Mouse (Mus musculus) lung, embryonic 16.5 days (tissue): ENCODE measurements around the gene Tnfrsf22. TPM values are rescaled to one million over a fixed set of nuclear protein-coding genes. Genes with fewer than 3 reads are reported as not detected.

Source experiments
- ATAC-seq: fragments of 200-750 bp; cut with Nextera tagmentation; 2 replicates; pipeline ENCODE4 v1.8.0; 2017; ENCODE audit warnings: low read depth, mild to moderate bottlenecking, moderate library complexity
- H3K27ac ChIP-seq: fragments of 300-500 bp; sonication (generic); 2 replicates; pipeline ENCODE4 v1.5.1; 2014; ENCODE audit warnings: mild to moderate bottlenecking, control low read depth, low read length
- H3K27me3 ChIP-seq: fragments of 300-500 bp; sonication (generic); 2 replicates; pipeline ENCODE4 v1.6.1; 2014; ENCODE audit warnings: low read depth, low read length, mixed read lengths; ENCODE audit not compliant: control insufficient read depth, insufficient read depth
- H3K36me3 ChIP-seq: fragments of 300-500 bp; sonication (generic); 2 replicates; pipeline ENCODE4 v1.6.1; 2014; ENCODE audit warnings: low read length; ENCODE audit not compliant: control insufficient read depth, insufficient read depth
- H3K4me1 ChIP-seq: fragments of 300-500 bp; sonication (generic); replicated peaks from 2 replicates; pipeline ENCODE4 v1.6.1; 2014; ENCODE audit warnings: low read length, mixed read lengths; ENCODE audit not compliant: control insufficient read depth, insufficient read depth
- H3K4me2 ChIP-seq: fragments of 300-500 bp; sonication (generic); 2 replicates; pipeline ENCODE4 v1.6.1; 2014; ENCODE audit warnings: low read depth, low read length, control low read depth
- H3K4me3 ChIP-seq: fragments of 300-500 bp; sonication (generic); 2 replicates; pipeline ENCODE4 v1.5.1; 2014; ENCODE audit warnings: mild to moderate bottlenecking, low read length, control low read depth
- H3K9ac ChIP-seq: fragments of 300-500 bp; sonication (generic); 2 replicates; pipeline ENCODE4 v1.6.1; 2014; ENCODE audit warnings: low read length, control low read depth
- H3K9me3 ChIP-seq: fragments of 300-500 bp; sonication (generic); 2 replicates; pipeline ENCODE4 v1.6.1; 2016; ENCODE audit warnings: low read length; ENCODE audit not compliant: control insufficient read depth
- whole genome bisulfite sequencing: fragments of 180-500 bp; shearing (Covaris S2); extraction: QIAGEN DNeasy Blood & Tissue Kit; methylation state at CpG from one replicate; pipeline ENCODE4 v1.1.7; 2014; 5-methylcytosine and 5-hydroxymethylcytosine counted together
- polyA plus RNA-seq: library from polyadenylated mRNA; unstranded; fragments of >200 nt; fragmentation: Nextera tagmentation; extraction: Ambion mirVana; gene quantifications from 2 replicates; pipeline ENCODE4 v1.2.1, GENCODE M21; 2015

Gene Tnfrsf22
- polyA plus RNA-seq, 1 experiment from 2014 or later, result 6.3 TPM

DNA sequence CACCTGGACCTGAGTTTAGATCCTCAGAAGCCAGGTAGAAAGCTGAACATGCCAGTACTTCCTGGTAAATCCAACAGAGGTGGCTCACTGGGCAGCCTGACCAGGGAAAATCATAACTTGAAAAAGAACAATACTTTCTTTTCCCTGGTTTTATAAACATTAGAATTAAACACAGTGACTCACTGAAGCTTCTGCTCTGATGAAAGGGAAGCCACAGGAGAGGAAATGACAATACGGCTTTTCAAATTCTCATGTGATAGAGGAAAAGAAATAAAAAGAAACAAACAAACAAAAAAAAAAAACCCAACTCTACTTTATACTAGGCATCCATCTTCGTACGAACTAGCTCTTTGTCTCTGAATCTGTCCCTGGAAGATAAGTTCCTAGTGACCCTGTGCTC, 24.9 kb downstream of the Tnfrsf22 start:
- no peaks in the 10 kb centered on the region for H3K9me3 ChIP-seq
- H3K27me3 ChIP-seq, result no peaks in the 10 kb centered on the region
- no peak overlapping the region for H3K4me3 ChIP-seq
- no peak for ATAC-seq
- no peak overlapping the region for H3K27ac ChIP-seq
- no peaks in the 10 kb centered on the region for H3K4me1 ChIP-seq
- H3K36me3 ChIP-seq, result no peaks in the 10 kb centered on the region
- no peak overlapping the region for H3K9ac ChIP-seq
- H3K4me2 ChIP-seq, result no peak overlapping the region
- 67% methylated on average over 3 of the region's 3 CpGs for WGBS

DNA sequence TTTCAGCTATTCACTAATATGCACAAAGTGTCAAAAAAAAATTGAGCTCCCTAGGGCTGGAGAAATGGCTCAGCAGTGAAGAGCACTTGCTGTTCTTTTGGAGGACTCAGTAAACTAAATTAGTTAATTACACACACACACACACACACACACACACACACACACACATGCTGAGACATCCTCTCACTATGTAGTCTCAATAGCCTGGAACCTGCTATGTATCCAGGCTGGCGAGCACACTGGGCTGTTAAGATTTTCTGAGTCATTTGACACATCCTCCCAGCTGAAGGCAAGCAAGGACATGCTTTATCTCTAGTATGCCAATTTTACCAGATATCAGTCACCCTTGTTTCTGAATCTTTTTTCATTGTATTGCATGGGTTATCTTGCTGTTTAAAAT, 28.5 kb downstream of the Tnfrsf22 start:
- Histone ChIP-seq H3K4me1 (no peaks in the 10 kb centered on the region), H3K4me2 (no peak overlapping the region), H3K9ac (no peak overlapping the region), H3K27me3 (no peaks in the 10 kb centered on the region), H3K9me3 (no peaks in the 10 kb centered on the region), H3K27ac (no peak overlapping the region), H3K4me3 (no peak overlapping the region), H3K36me3 (no peaks in the 10 kb centered on the region)
- no peak for ATAC-seq
- 42% methylated on average over 1 of the region's 1 CpGs for WGBS

DNA sequence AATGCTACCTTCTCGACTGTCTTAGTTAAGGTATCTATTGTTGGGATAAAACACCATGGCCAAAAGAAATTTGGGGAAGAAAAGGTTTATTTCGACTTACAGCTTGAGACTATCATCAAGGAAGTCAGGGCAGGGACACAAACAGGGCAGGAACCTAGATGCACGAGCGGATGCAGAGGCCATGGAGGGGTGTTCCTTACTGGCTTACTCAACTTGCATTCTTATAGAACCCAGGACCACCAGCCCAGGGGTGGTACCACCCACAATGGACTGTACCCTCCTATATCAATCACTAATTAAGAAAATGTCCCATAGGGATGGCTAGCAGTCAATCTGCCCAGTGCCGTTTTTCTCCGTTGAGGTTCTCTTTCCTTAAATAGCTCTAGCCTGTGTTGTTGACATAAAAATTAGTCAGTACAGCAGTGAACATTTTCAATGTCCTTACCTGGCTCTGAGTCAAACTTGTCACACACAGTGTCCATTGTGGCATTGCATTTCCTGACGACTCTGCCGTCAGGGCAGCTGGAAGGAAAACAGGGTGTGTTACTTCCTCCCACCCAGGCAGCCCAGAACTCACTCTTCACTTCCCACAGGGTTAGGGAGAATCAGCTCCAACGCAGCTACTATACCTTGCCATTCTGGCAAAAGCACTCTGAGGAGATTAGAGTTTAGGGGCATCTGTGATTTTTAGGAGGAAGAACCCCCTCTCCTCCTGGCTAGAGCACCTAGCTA, 34.9 kb downstream of the Tnfrsf22 start:
- ATAC-seq, result peak; percentile 87
- no peak overlapping the region; the same call in 1 of the 2 replicates for H3K4me2 ChIP-seq
- no peaks in the 10 kb centered on the region for H3K27me3 ChIP-seq
- peaks cover 2% of the 10 kb centered on the region; the same call in 1 of the 2 replicates for H3K4me1 ChIP-seq
- WGBS, result 31% methylated on average over 9 of the region's 9 CpGs
- peak overlapping the region; percentile 77 for H3K27ac ChIP-seq
- no peaks in the 10 kb centered on the region for H3K36me3 ChIP-seq
- no peak overlapping the region for H3K9ac ChIP-seq
- no peak overlapping the region for H3K4me3 ChIP-seq
- H3K9me3 ChIP-seq, result no peaks in the 10 kb centered on the region

DNA sequence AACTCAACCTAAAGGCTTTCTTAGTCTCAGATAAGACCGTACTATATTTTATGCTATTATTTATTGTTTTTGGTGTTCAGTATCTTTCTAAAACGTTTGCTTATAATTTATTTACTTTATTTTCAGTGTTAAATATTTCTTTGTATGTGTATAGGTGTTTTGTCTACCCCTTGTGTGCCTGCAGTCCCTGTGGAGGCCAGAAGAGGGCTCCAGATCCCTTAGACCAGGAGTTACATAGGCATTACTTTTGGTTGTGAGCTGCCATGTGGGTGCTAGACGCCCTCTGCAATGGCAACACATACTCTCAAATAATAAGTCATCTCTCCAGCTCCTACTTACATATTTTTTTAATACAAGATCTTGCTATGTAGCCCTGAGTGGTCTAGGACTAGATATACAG, 37.2 kb downstream of the Tnfrsf22 start:
- H3K36me3 ChIP-seq, result no peaks in the 10 kb centered on the region

DNA sequence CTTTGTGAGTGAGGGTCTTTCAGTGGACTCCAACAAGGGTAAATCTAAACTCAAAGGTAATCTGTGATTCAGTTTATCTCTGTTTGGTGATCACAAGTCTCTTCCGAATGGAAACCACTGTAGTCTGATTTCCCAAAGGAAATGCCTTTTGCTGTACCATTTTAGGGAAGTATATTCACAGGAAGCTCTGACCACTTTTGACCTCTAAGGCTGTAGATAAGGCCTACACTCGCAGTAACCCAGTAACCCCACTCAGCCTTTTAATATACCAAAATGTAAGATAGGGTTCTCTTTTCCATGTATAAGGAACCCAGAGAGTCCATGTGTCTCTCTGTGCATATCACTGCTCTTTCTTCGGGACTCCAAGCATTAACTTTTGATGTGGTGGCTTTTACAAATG, 44.1 kb downstream of the Tnfrsf22 start:
- Histone ChIP-seq H3K36me3 (no peaks in the 10 kb centered on the region), H3K27ac (no peak overlapping the region), H3K27me3 (no peaks in the 10 kb centered on the region), H3K4me3 (no peak overlapping the region), H3K9ac (no peak overlapping the region), H3K9me3 (peaks cover 3% of the 10 kb centered on the region), H3K4me1 (no peaks in the 10 kb centered on the region), H3K4me2 (no peak overlapping the region)
- ATAC-seq, result no peak
- WGBS, result 63% methylated on average over 3 of the region's 3 CpGs

More for the DNA sequence above, 37.2 kb downstream of the Tnfrsf22 start:
- H3K9me3 ChIP-seq, result no peaks in the 10 kb centered on the region
- ATAC-seq, result no peak
- peaks cover 2% of the 10 kb centered on the region; the same call in 1 of the 2 replicates for H3K4me1 ChIP-seq
- no peak overlapping the region for H3K4me2 ChIP-seq
- H3K27me3 ChIP-seq, result no peaks in the 10 kb centered on the region
- WGBS, result 57% methylated on average over 3 of the region's 3 CpGs
- H3K9ac ChIP-seq, result no peak overlapping the region
- H3K27ac ChIP-seq, result no peak overlapping the region
- H3K4me3 ChIP-seq, result no peak overlapping the region

DNA sequence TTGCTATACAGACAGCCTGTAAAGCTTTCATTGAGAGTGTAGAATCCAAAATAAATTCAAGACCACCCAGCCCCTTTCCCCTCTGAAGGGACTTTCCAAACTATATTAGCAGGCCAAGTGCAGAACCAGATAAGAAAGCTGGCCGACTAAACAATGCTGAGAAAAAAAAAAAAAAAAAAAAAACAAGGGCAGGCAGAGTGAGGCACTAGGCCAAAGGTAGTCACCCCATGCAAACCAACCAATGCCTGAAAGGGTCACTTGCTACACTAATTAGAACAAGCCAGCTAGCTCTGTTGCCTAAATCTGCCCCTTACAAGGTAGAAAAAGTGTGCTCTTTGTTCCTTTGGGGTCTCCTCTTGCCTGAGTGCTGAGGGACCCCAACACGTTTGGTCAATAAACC, 44.6 kb downstream of the Tnfrsf22 start:
- Histone ChIP-seq H3K4me1 (no peaks in the 10 kb centered on the region), H3K27me3 (no peaks in the 10 kb centered on the region), H3K36me3 (no peaks in the 10 kb centered on the region), H3K27ac (no peak overlapping the region), H3K9me3 (peaks cover 3% of the 10 kb centered on the region), H3K9ac (no peak overlapping the region), H3K4me2 (no peak overlapping the region), H3K4me3 (no peak overlapping the region)
- no peak for ATAC-seq
- 59% methylated on average over 2 of the region's 2 CpGs for WGBS

DNA sequence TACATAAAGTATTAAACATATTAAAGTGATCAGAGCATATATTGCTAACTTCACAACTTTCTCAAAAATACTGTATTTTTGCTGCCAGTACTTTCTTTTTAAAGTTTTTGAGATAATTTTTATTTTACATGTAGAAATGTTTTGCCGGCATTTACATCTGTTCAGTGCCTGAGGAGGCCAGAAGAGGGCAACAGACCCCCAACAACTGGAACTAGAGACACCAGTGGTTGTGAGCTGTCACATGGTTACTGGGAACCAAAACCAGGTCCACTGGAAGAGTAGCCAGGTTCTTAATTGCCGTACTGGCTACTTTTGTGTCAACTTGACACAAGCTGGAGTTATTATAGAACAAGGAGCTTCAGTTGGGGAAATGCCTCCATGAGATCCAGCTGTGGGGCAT, 47.8 kb downstream of the Tnfrsf22 start:
- H3K4me2 ChIP-seq, result no peak overlapping the region
- H3K9me3 ChIP-seq, result peaks cover 3% of the 10 kb centered on the region
- no peak overlapping the region for H3K4me3 ChIP-seq
- H3K36me3 ChIP-seq, result no peaks in the 10 kb centered on the region
- H3K9ac ChIP-seq, result no peak overlapping the region
- WGBS, result 68% methylated on average over 2 of the region's 2 CpGs
- no peak for ATAC-seq
- no peaks in the 10 kb centered on the region for H3K27me3 ChIP-seq
- peaks cover 10% of the 10 kb centered on the region for H3K4me1 ChIP-seq
- H3K27ac ChIP-seq, result no peak overlapping the region

DNA sequence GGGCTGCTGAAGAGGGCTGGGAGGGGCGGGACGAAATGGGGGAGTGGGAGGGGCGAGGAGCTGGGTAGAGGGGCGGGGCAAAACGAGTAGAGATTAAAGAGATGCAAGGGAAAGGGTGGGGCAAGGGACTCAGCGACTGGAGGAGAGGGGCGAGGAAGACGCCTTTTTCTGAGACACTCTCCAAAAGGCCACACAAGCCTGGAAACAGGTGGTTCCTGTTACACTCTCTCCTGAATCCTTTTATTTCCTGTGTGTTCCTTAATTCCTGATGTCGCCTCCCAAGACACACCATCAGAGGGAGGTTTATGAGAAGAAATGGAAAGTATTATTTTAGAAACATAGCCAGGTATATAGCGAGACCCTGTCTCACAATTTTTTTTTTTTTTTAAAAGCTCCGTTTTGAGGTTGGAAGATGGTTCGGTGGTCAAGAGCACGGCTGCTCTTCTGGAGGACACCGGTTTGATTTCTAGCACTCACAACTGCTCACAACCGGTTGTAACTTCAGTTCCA, 49.2 kb downstream of the Tnfrsf22 start:
- Histone ChIP-seq H3K27me3 (no peaks in the 10 kb centered on the region), H3K9me3 (no peaks in the 10 kb centered on the region), H3K4me2 (peak overlapping the region; percentile 57), H3K4me1 (peaks cover 10% of the 10 kb centered on the region), H3K4me3 (peak overlapping the region; percentile 91), H3K27ac (no peak overlapping the region), H3K9ac (peak overlapping the region; percentile 42; the same call in 1 of the 2 replicates), H3K36me3 (peaks cover 4% of the 10 kb centered on the region; the same call in 1 of the 2 replicates)
- no peak for ATAC-seq
- WGBS, result 6% methylated on average over 15 of the region's 15 CpGs

DNA sequence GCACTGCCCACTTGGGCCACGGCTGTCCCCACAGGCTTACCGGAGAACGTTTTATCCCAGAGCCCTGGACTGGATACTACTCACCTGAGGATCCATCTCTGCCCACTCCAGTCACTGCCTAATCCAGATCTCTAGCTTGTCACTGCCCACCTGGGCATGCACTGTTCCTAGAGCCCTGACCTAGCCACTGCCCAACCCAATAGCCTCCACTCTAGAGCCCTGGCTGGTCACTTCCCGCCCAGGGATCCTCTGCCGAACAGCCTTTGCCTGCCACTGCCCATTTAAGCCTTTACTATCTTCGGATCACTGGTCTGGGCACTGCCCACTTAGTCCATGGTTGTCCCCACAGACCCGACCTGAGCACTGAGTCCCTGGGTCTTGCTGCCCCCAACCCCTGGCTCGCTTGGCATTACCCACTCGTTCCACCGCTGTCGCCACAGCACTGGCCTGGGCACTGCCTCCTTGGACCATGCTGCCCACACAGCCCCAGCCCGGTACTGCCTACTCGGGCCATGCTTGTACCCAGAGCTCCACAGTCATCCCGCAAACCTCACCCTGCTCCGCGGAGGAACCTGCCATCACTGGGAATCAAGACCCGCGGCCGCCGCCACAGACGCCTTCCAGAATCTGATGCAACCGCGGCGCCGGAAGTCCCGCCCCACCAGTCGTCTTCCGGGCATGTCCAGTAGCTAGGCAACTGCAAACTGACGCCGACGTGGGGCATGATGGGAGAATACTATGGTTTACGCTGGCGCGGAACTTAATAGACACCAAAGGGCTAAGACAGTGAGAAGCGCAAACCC, 49.8 kb downstream of the Tnfrsf22 start, which contains the start of gene Cars:
TSS of gene Cars (minus strand) at position 663 of the 803 bp plus-strand sequence.
- ATAC-seq, result peak; percentile 99
- H3K36me3 ChIP-seq, result peaks cover 4% of the 10 kb centered on the region; the same call in 1 of the 2 replicates
- no peaks in the 10 kb centered on the region for H3K27me3 ChIP-seq
- H3K4me1 ChIP-seq, result peaks cover 10% of the 10 kb centered on the region
- H3K9me3 ChIP-seq, result no peaks in the 10 kb centered on the region
- H3K9ac ChIP-seq, result peak within 1 kb of the TSS; percentile 93
- under 1% methylated on average over 35 of the region's 35 CpGs for WGBS
- H3K4me3 ChIP-seq, result peak within 1 kb of the TSS; percentile 91
- H3K4me2 ChIP-seq, result peak within 1 kb of the TSS; percentile 95
- H3K27ac ChIP-seq, result peak within 1 kb of the TSS; percentile 51; the same call in 1 of the 2 replicates
